Mouse (Mus musculus) brain, embryonic 14.5 days (tissue): ENCODE measurements at regions not wholly inside any gene's neighbourhood (a gene's known extent, or its start where the extent isn't known, plus 50 kb on each side); places are given as distances from the start of the nearest gene placed in this dataset.

Experiments
- CTCF ChIP-seq: fragments of 200-500 bp; IDR thresholded peaks from 2 replicates; pipeline ENCODE4 v1.5.1; 2012; ENCODE audit warnings: inconsistent platforms, mild to moderate bottlenecking, moderate library complexity, borderline replicate concordance; ENCODE audit not compliant: insufficient read depth, insufficient read length; ENCODE audit errors: extremely low read depth
- POLR2A ChIP-seq: fragments of 200-500 bp; IDR thresholded peaks from 2 replicates; pipeline ENCODE4 v1.6.1; 2012; ENCODE audit warnings: mild to moderate bottlenecking, inconsistent platforms, borderline replicate concordance; ENCODE audit not compliant: poor library complexity, insufficient read depth, insufficient read length, severe bottlenecking; ENCODE audit errors: extremely low read depth

GRCm38 (mm10) chr5:26457627-26458026, 200.1 kb downstream of the Gm7361 start:
- TF ChIP-seq POLR2A (no peak), CTCF (no peak)
